ENCODE assay signal across 18 mouse cellular contexts in the genomic region with DNA sequence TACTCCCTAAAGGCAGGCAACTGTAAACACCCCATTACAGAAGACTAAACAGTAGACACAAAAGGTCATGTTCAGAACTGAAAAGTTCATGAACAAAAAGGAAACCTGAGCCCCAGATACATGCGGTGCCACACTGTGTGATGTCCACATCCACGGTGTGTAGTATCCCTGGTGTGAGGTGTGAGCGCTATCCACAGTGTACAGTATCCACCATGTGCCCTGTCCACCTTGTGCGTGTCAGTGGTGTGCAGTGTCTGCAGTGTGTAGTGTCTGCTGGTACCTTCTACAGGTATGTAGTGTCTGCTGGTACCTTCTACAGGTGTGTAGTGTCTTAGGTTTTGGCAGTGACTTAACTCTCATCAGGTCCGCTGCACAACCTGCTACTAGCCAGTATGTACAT.
DNase-seq lines count a peak whose midpoint lies in the region; ATAC-seq and TF ChIP-seq lines count a peak whose summit lies in the region.
"Had no signal": no experiment of that assay in that cellular context is flagged by ENCODE, and none has a peak within 500 bp of the region (broad histone marks: within the 10 kb centered on the region; RNA-seq: fewer than 3 reads in every experiment).

No protein-coding gene starts in this region.

- DNase-seq in forebrain, postnatal 0 days, result no peak
- no peak for DNase-seq in kidney, postnatal 36 days
- DNase-seq in midbrain, embryonic 10.5 days (ENCODE audit: low spot score), result no peak
- no peak for DNase-seq in midbrain, postnatal 0 days (ENCODE audit: low spot score)
- no peak for DNase-seq in adrenal gland, adult (ENCODE audit: inconsistent age in 2 of 2, low spot score in 1 of 2)
- DNase-seq: adrenal gland, adult 8-10 months; cerebellum, adult 11-12 months; cerebellum, postnatal 36 days; left cerebral cortex, postnatal 4 days; spleen, adult 18-20 months; thymus, adult 18-20 months had no signal

- H3K9me3 ChIP-seq in forebrain, embryonic 13.5 days (replicated peaks), result no peaks in the 10 kb centered on the region
- no peaks in the 10 kb centered on the region for H3K9me3 ChIP-seq in forebrain, postnatal 0 days (ENCODE audit: low read length)
- H3K9me3 ChIP-seq in kidney, embryonic 15.5 days (replicated peaks), result no peaks in the 10 kb centered on the region
- H3K9me3 ChIP-seq in midbrain, embryonic 12.5 days, result no peaks in the 10 kb centered on the region
- H3K9me3 ChIP-seq in midbrain, embryonic 10.5 days (replicated peaks), result no peaks in the 10 kb centered on the region
- no peaks in the 10 kb centered on the region for H3K9me3 ChIP-seq in midbrain, postnatal 0 days (ENCODE audit: low read length)
- H3K9me3 ChIP-seq: hindbrain, embryonic 13.5 days; intestine, embryonic 15.5 days; liver, embryonic 12.5 days; lung, embryonic 15.5 days had no signal

- no peaks in the 10 kb centered on the region for H3K27me3 ChIP-seq in forebrain, embryonic 13.5 days
- no peaks in the 10 kb centered on the region for H3K27me3 ChIP-seq in forebrain, postnatal 0 days (ENCODE audit: insufficient read depth, low read length)
- H3K27me3 ChIP-seq in kidney, embryonic 15.5 days, result no peaks in the 10 kb centered on the region; the same call in 1 of the 2 replicates
- no peaks in the 10 kb centered on the region for H3K27me3 ChIP-seq in midbrain, embryonic 12.5 days
- H3K27me3 ChIP-seq in midbrain, embryonic 10.5 days (ENCODE audit: low read depth, poor library complexity, severe bottlenecking), result no peaks in the 10 kb centered on the region
- H3K27me3 ChIP-seq in midbrain, postnatal 0 days (ENCODE audit: insufficient read depth, low read length), result no peaks in the 10 kb centered on the region
- H3K27me3 ChIP-seq: hindbrain, embryonic 13.5 days; intestine, embryonic 15.5 days; liver, embryonic 12.5 days; lung, embryonic 15.5 days had no signal

- peaks cover 61% of the 10 kb centered on the region for H3K4me1 ChIP-seq in forebrain, embryonic 13.5 days
- peaks cover 12% of the 10 kb centered on the region; the same call in 1 of the 2 replicates for H3K4me1 ChIP-seq in forebrain, postnatal 0 days (ENCODE audit: insufficient read depth)
- H3K4me1 ChIP-seq in kidney, embryonic 15.5 days, result peaks cover 34% of the 10 kb centered on the region
- peaks cover 8% of the 10 kb centered on the region; the same call in 1 of the 2 replicates for H3K4me1 ChIP-seq in midbrain, embryonic 12.5 days
- peaks cover 4% of the 10 kb centered on the region for H3K4me1 ChIP-seq in midbrain, embryonic 10.5 days
- no peaks in the 10 kb centered on the region; the same call in 1 of the 2 replicates for H3K4me1 ChIP-seq in midbrain, postnatal 0 days (ENCODE audit: insufficient read depth, low read length)
- H3K4me1 ChIP-seq: liver, embryonic 12.5 days had no signal

- 93% methylated on average over 5 of the region's 5 CpGs for WGBS in forebrain, embryonic 13.5 days
- WGBS in forebrain, postnatal 0 days, result 91% methylated on average over 5 of the region's 5 CpGs
- WGBS in kidney, embryonic 15.5 days, result 82% methylated on average over 5 of the region's 5 CpGs
- 92% methylated on average over 5 of the region's 5 CpGs for whole genome bisulfite sequencing in midbrain, embryonic 12.5 days
- WGBS in midbrain, embryonic 10.5 days, result 89% methylated on average over 5 of the region's 5 CpGs
- WGBS in midbrain, postnatal 0 days, result 70% methylated on average over 5 of the region's 5 CpGs

- no peak overlapping the region for H3K27ac ChIP-seq in forebrain, embryonic 13.5 days
- no peak overlapping the region for H3K27ac ChIP-seq in forebrain, postnatal 0 days (ENCODE audit: low read depth, low read length)
- 0 out of 2 replicates have a peak overlapping the region, but pooled peaks have one; percentile 7 for H3K27ac ChIP-seq in kidney, embryonic 15.5 days
- H3K27ac ChIP-seq in midbrain, embryonic 12.5 days (replicated peaks), result 0 out of 2 replicates have a peak overlapping the region, but pooled peaks have one; percentile 10
- H3K27ac ChIP-seq in midbrain, embryonic 10.5 days (replicated peaks), result no peak overlapping the region
- H3K27ac ChIP-seq in midbrain, postnatal 0 days (ENCODE audit: low read depth, low read length), result no peak overlapping the region
- H3K27ac ChIP-seq: hindbrain, embryonic 13.5 days; intestine, embryonic 15.5 days; liver, embryonic 12.5 days had no signal

- H3K4me3 ChIP-seq in forebrain, embryonic 13.5 days, result no peak overlapping the region
- no peak overlapping the region for H3K4me3 ChIP-seq in forebrain, postnatal 0 days (ENCODE audit: low read depth, low read length)
- H3K4me3 ChIP-seq in kidney, embryonic 15.5 days (replicated peaks), result no peak overlapping the region
- H3K4me3 ChIP-seq in midbrain, embryonic 12.5 days, result no peak overlapping the region
- H3K4me3 ChIP-seq in midbrain, embryonic 10.5 days, result no peak overlapping the region
- no peak overlapping the region for H3K4me3 ChIP-seq in midbrain, postnatal 0 days (ENCODE audit: low read depth, low read length)
- H3K4me3 ChIP-seq: hindbrain, embryonic 13.5 days; intestine, embryonic 15.5 days; liver, embryonic 12.5 days; lung, embryonic 15.5 days had no signal

- H3K9ac ChIP-seq in forebrain, embryonic 13.5 days, result no peak overlapping the region
- no peak overlapping the region for H3K9ac ChIP-seq in forebrain, postnatal 0 days
- H3K9ac ChIP-seq in kidney, embryonic 15.5 days, result no peak overlapping the region
- no peak overlapping the region for H3K9ac ChIP-seq in midbrain, embryonic 12.5 days (replicated peaks)
- no peak overlapping the region for H3K9ac ChIP-seq in midbrain, postnatal 0 days (replicated peaks; ENCODE audit: low read length, poor library complexity, severe bottlenecking)
- H3K9ac ChIP-seq: hindbrain, embryonic 13.5 days; intestine, embryonic 15.5 days; liver, embryonic 12.5 days; lung, embryonic 15.5 days had no signal

- TF ChIP-seq CTCF in forebrain, postnatal 0 days (IDR thresholded peaks at IDR 0.05; ENCODE audit: low read depth), result no peak
- TF ChIP-seq CTCF in midbrain, postnatal 0 days (IDR thresholded peaks at IDR 0.05), result no peak

- H3K4me2 ChIP-seq in forebrain, embryonic 13.5 days, result no peak overlapping the region
- no peak overlapping the region for H3K4me2 ChIP-seq in forebrain, postnatal 0 days (ENCODE audit: low read depth)
- no peak overlapping the region for H3K4me2 ChIP-seq in kidney, embryonic 15.5 days
- no peak overlapping the region for H3K4me2 ChIP-seq in midbrain, embryonic 12.5 days (replicated peaks)
- H3K4me2 ChIP-seq in midbrain, postnatal 0 days (ENCODE audit: low read depth, low read length, poor library complexity, severe bottlenecking), result no peak overlapping the region
- H3K4me2 ChIP-seq: hindbrain, embryonic 13.5 days; intestine, embryonic 15.5 days; liver, embryonic 12.5 days; lung, embryonic 15.5 days had no signal

- H3K36me3 ChIP-seq in forebrain, embryonic 13.5 days (ENCODE audit: poor library complexity, severe bottlenecking), result peaks cover 10% of the 10 kb centered on the region; the same call in 1 of the 2 replicates
- H3K36me3 ChIP-seq in forebrain, postnatal 0 days (ENCODE audit: insufficient read depth), result no peaks in the 10 kb centered on the region; the same call in 1 of the 2 replicates
- no peaks in the 10 kb centered on the region for H3K36me3 ChIP-seq in kidney, embryonic 15.5 days
- no peaks in the 10 kb centered on the region for H3K36me3 ChIP-seq in midbrain, embryonic 12.5 days
- no peaks in the 10 kb centered on the region for H3K36me3 ChIP-seq in midbrain, embryonic 10.5 days
- H3K36me3 ChIP-seq in midbrain, postnatal 0 days (ENCODE audit: insufficient read depth, low read length), result no peaks in the 10 kb centered on the region
- H3K36me3 ChIP-seq: hindbrain, embryonic 13.5 days; intestine, embryonic 15.5 days; liver, embryonic 12.5 days; lung, embryonic 15.5 days had no signal

- 0 out of 2 replicates have a peak, but pooled peaks have one; percentile 34 for ATAC-seq in forebrain, embryonic 13.5 days
- ATAC-seq in forebrain, postnatal 0 days, result no peak
- ATAC-seq in kidney, embryonic 15.5 days (replicated peaks; ENCODE audit: low FRiP score), result 0 out of 2 replicates have a peak, but pooled peaks have one; percentile 45
- peak; percentile 50; the same call in 1 of the 2 replicates for ATAC-seq in midbrain, embryonic 12.5 days (ENCODE audit: low FRiP score, low read depth)
- peak; percentile 52; the same call in 1 of the 2 replicates for ATAC-seq in midbrain, postnatal 0 days (ENCODE audit: low FRiP score)
- ATAC-seq: intestine, embryonic 15.5 days; liver, embryonic 12.5 days had no signal

Comparison
In these comparisons a context has a peak if more than half of its experiments do, and no peak if none do; other contexts are left out.
1. H3K27ac ChIP-seq: peak in kidney, embryonic 15.5 days (single experiment) and midbrain, embryonic 12.5 days (single experiment); none in forebrain, embryonic 13.5 days (single experiment), forebrain, postnatal 0 days (single experiment), midbrain, embryonic 10.5 days (single experiment) and midbrain, postnatal 0 days (single experiment).